Mouse (Mus musculus) ES-E14 (cell line): ENCODE measurements around the gene Krt80.

Experiments used
- CHD2 ChIP-seq: IDR thresholded peaks from 2 replicates; pipeline ENCODE4 v1.6.1; 2014; ENCODE audit warnings: mild to moderate bottlenecking, low read depth, low read length, inconsistent platforms
- HCFC1 ChIP-seq: IDR thresholded peaks from 2 replicates; pipeline ENCODE4 v1.6.1; 2012; ENCODE audit warnings: low read length, inconsistent platforms, borderline replicate concordance; ENCODE audit not compliant: insufficient read depth
- MAFK ChIP-seq: IDR thresholded peaks from 2 replicates; pipeline ENCODE4 v1.6.1; 2014; ENCODE audit warnings: mild to moderate bottlenecking, low read depth, low read length, inconsistent platforms; ENCODE audit not compliant: insufficient read depth
- ZC3H11A ChIP-seq: IDR thresholded peaks from 2 replicates; pipeline ENCODE4 v1.6.1; 2012; ENCODE audit warnings: low read depth, mild to moderate bottlenecking, inconsistent platforms, low read length, borderline replicate concordance

- TF ChIP-seq ZC3H11A (no peak), MAFK (no peak), HCFC1 (no peak), CHD2 (no peak)
These were observed 28.0 kb downstream of the Krt80 start for GRCm38 (mm10) chr15:101341797-101342515.
